Comparison of ENCODE assay signal across 20 mouse cellular contexts in genomic region chr12:44859454-44859853, GRCm38 (mm10).
DNase-seq lines count a peak whose midpoint lies in the region; ATAC-seq and TF ChIP-seq lines count a peak whose summit lies in the region.
"Had no signal": no experiment of that assay in that cellular context is flagged by ENCODE, and none has a peak within 500 bp of the region (broad histone marks: within the 10 kb centered on the region; RNA-seq: fewer than 3 reads in every experiment).

No protein-coding gene starts in this region.

- no peak overlapping the region for H3K9ac ChIP-seq in liver, embryonic 16.5 days (ENCODE audit: low read depth, low read length)
- no peak overlapping the region for H3K9ac ChIP-seq in liver, embryonic 11.5 days (ENCODE audit: low read depth, low read length)
- H3K9ac ChIP-seq in liver, postnatal 0 days (replicated peaks), result no peak overlapping the region
- H3K9ac ChIP-seq: forebrain, embryonic 12.5 days; hindbrain, embryonic 13.5 days; liver, embryonic 14.5 days had no signal

- peak; percentile 72 for ATAC-seq in liver, embryonic 16.5 days (ENCODE audit: low read depth)
- ATAC-seq in liver, embryonic 11.5 days (replicated peaks; ENCODE audit: low FRiP score), result no peak
- peak; percentile 68; the same call in 1 of the 2 replicates for ATAC-seq in liver, postnatal 0 days
- ATAC-seq: midbrain, embryonic 16.5 days had no signal

- intact Hi-C loops in gastrocnemius, postnatal 14 days (cut with DNase I; ENCODE audit: low total_unique reads), result no loop called here

- no peak overlapping the region for H3K4me2 ChIP-seq in liver, embryonic 16.5 days (ENCODE audit: low read depth, low read length)
- H3K4me2 ChIP-seq in liver, embryonic 11.5 days, result no peak overlapping the region
- no peak overlapping the region for H3K4me2 ChIP-seq in liver, postnatal 0 days (ENCODE audit: low read depth, low read length)
- H3K4me2 ChIP-seq: forebrain, embryonic 12.5 days; hindbrain, embryonic 13.5 days had no signal

- TF ChIP-seq EP300 in liver, postnatal 0 days (IDR thresholded peaks at IDR 0.05; ENCODE audit: low read depth), result no peak

- H3K27me3 ChIP-seq in liver, embryonic 16.5 days (ENCODE audit: control insufficient read depth, insufficient read depth, low read depth, low read length), result no peaks in the 10 kb centered on the region
- H3K27me3 ChIP-seq in liver, embryonic 11.5 days (replicated peaks; ENCODE audit: control insufficient read depth, insufficient read depth, low read length), result no peaks in the 10 kb centered on the region
- H3K27me3 ChIP-seq in liver, postnatal 0 days (ENCODE audit: insufficient read depth, low read length), result no peaks in the 10 kb centered on the region
- H3K27me3 ChIP-seq: CH12.LX; forebrain, embryonic 12.5 days; hindbrain, embryonic 13.5 days had no signal

- no peaks in the 10 kb centered on the region; the same call in none of the 2 replicates for H3K4me1 ChIP-seq in liver, embryonic 16.5 days (ENCODE audit: control insufficient read depth, low read depth, low read length)
- peaks cover 4% of the 10 kb centered on the region; the same call in 1 of the 2 replicates for H3K4me1 ChIP-seq in liver, embryonic 11.5 days (replicated peaks; ENCODE audit: control insufficient read depth, insufficient read depth, low read length)
- peaks cover 7% of the 10 kb centered on the region; the same call in 1 of the 2 replicates for H3K4me1 ChIP-seq in liver, postnatal 0 days (ENCODE audit: insufficient read depth)
- H3K4me1 ChIP-seq: limb, embryonic 10.5 days had no signal

- no peak overlapping the region for H3K27ac ChIP-seq in liver, embryonic 16.5 days (ENCODE audit: low read length)
- no peak overlapping the region for H3K27ac ChIP-seq in liver, embryonic 11.5 days (ENCODE audit: low read depth, low read length)
- no peak overlapping the region for H3K27ac ChIP-seq in liver, postnatal 0 days (ENCODE audit: low read depth)
- no peak overlapping the region; the same call in 1 of the 2 replicates for H3K27ac ChIP-seq in layer of hippocampus, adult 2 months
- H3K27ac ChIP-seq: forebrain, embryonic 12.5 days; hindbrain, embryonic 13.5 days; left cerebral cortex, adult 2 months; limb, embryonic 10.5 days; liver, embryonic 14.5 days had no signal

- no peak for TF ChIP-seq CTCF in liver, postnatal 0 days (IDR thresholded peaks at IDR 0.05; ENCODE audit: low read depth)
- no peak for TF ChIP-seq CTCF in layer of hippocampus, adult 2 months (conservative IDR thresholded peaks at IDR 0.05)

- H3K36me3 ChIP-seq in liver, embryonic 16.5 days (ENCODE audit: control insufficient read depth, insufficient read depth), result no peaks in the 10 kb centered on the region
- H3K36me3 ChIP-seq in liver, embryonic 11.5 days (ENCODE audit: control insufficient read depth, insufficient read depth, low read length), result no peaks in the 10 kb centered on the region
- H3K36me3 ChIP-seq in liver, postnatal 0 days (replicated peaks; ENCODE audit: insufficient read depth, low read length), result no peaks in the 10 kb centered on the region
- H3K36me3 ChIP-seq: forebrain, embryonic 12.5 days; hindbrain, embryonic 13.5 days; limb, embryonic 10.5 days had no signal

- peak; percentile 7 for DNase-seq in gastrocnemius, postnatal 14 days
- DNase-seq in gastrocnemius, postnatal 10 days, result no peak
- DNase-seq in liver, embryonic 11.5 days (ENCODE audit: low spot score), result no peak
- DNase-seq in heart, adult 9 months (ENCODE audit: low spot score in 2 of 2), result peak; percentile 71 to 90
- DNase-seq in liver, postnatal 0 days, result peak; percentile 22
- DNase-seq in layer of hippocampus, adult 2 months (ENCODE audit: low spot score in 2 of 2), result no peak
- DNase-seq in neural tube, embryonic 10.5 days (ENCODE audit: extremely low spot score, low spot score), result no peak
- DNase-seq: adrenal gland, postnatal 36 days; cerebellum, adult 2 months; kidney, postnatal 36 days; layer of hippocampus, adult 9-11 months; lung, postnatal 4 days had no signal

- H3K9me3 ChIP-seq in liver, embryonic 16.5 days (replicated peaks; ENCODE audit: control insufficient read depth, low read length), result no peaks in the 10 kb centered on the region
- no peaks in the 10 kb centered on the region for H3K9me3 ChIP-seq in liver, embryonic 11.5 days (ENCODE audit: control insufficient read depth, low read length)
- H3K9me3 ChIP-seq in liver, postnatal 0 days (ENCODE audit: low read length), result no peaks in the 10 kb centered on the region
- H3K9me3 ChIP-seq: forebrain, embryonic 12.5 days; hindbrain, embryonic 13.5 days; limb, embryonic 10.5 days had no signal

- 36% methylated on average over 5 of the region's 5 CpGs for WGBS in liver, embryonic 16.5 days (ENCODE audit: insufficient replicate concordance)
- 53% methylated on average over 5 of the region's 5 CpGs for WGBS in liver, embryonic 11.5 days
- WGBS in liver, postnatal 0 days (ENCODE audit: insufficient replicate concordance), result 31% methylated on average over 5 of the region's 5 CpGs

- no peak overlapping the region for H3K4me3 ChIP-seq in liver, embryonic 16.5 days (ENCODE audit: low read depth, low read length)
- no peak overlapping the region for H3K4me3 ChIP-seq in liver, embryonic 11.5 days (ENCODE audit: low read depth, low read length)
- H3K4me3 ChIP-seq in liver, postnatal 0 days (ENCODE audit: low read depth, low read length), result no peak overlapping the region
- H3K4me3 ChIP-seq in layer of hippocampus, adult 2 months, result no peak overlapping the region
- H3K4me3 ChIP-seq: forebrain, embryonic 12.5 days; hindbrain, embryonic 13.5 days; left cerebral cortex, adult 2 months; limb, embryonic 10.5 days had no signal

Comparison
In these comparisons a context has a peak if more than half of its experiments do, and no peak if none do; other contexts are left out.
1. DNase-seq: peak in gastrocnemius, postnatal 14 days (single experiment), heart, adult 9 months (2 of 2) and liver, postnatal 0 days (single experiment); none in gastrocnemius, postnatal 10 days (single experiment), liver, embryonic 11.5 days (single experiment), layer of hippocampus, adult 2 months (0 of 2) and neural tube, embryonic 10.5 days (single experiment).